Comparison of ENCODE assay signal across 9 mouse cellular contexts in genomic region chr7:58686573-58686972, GRCm38 (mm10). TPM values are rescaled to one million over a fixed set of nuclear protein-coding genes. Genes with fewer than 3 reads are reported as not detected.
DNase-seq lines count a peak whose midpoint lies in the region; TF ChIP-seq lines count a peak whose summit lies in the region.
"Had no signal": no experiment of that assay in that cellular context is flagged by ENCODE, and none has a peak within 500 bp of the region (broad histone marks: within the 10 kb centered on the region; RNA-seq: fewer than 3 reads in every experiment).

No protein-coding gene starts in this region.

- TF ChIP-seq POLR2A in thymus, adult 2 months (IDR thresholded peaks at IDR 0.05; ENCODE audit: control insufficient read depth, extremely low read depth, insufficient read depth, low read length, poor library complexity) = no peak

- H3K27ac ChIP-seq in thymus, adult 2 months (ENCODE audit: control insufficient read depth, insufficient read depth, low read length) = no peak overlapping the region

- WGBS in thymus, adult 2 months = 16% methylated on average over 5 of the region's 5 CpGs

- H3K36me3 ChIP-seq in thymus, adult 2 months (ENCODE audit: control insufficient read depth, insufficient read depth, low read length) = no peaks in the 10 kb centered on the region

- DNase-seq in thymus, postnatal 14 days = peak; percentile 50
- DNase-seq in thymus, adult 2 months = no peak
- peak; percentile 24 for DNase-seq in liver
- peak; percentile 44 to 53 for DNase-seq in lung, postnatal 4 days
- no peak for DNase-seq in urinary bladder, postnatal 36 days (ENCODE audit: low spot score in 2 of 2)
- DNase-seq in cerebellum, adult 9-11 months = no peak
- DNase-seq in adrenal gland, postnatal 25 days = no peak
- DNase-seq: right cerebral cortex, adult 18-20 months had no signal

- H3K4me1 ChIP-seq in thymus, adult 2 months (replicated peaks; ENCODE audit: control insufficient read depth, insufficient read depth, low read length) = peaks cover 20% of the 10 kb centered on the region

- TF ChIP-seq CTCF in thymus, adult 2 months (IDR thresholded peaks at IDR 0.05; ENCODE audit: borderline replicate concordance, control insufficient read depth, extremely low read depth, insufficient read depth, low read length, poor library complexity) = no peak

- no peak overlapping the region for H3K4me3 ChIP-seq in thymus, adult 2 months (ENCODE audit: control insufficient read depth, insufficient read depth, low read length)
- H3K4me3 ChIP-seq: myocyte had no signal

- H3K27me3 ChIP-seq in thymus, adult 2 months (ENCODE audit: control insufficient read depth, insufficient read depth, low read length) = no peaks in the 10 kb centered on the region

RNA-seq across cellular contexts. Expression of gene Atp10a, which starts 30.6 kb away (rescaled TPM):
- polyA plus RNA-seq in thymus, adult 2 months (2012; rRNA removed) = 54.7 and 54.8 TPM in 2 replicates
- 67.1 and 80.0 TPM in 2 replicates for total RNA-seq in adrenal gland, postnatal 25 days (2021)

Comparison
In these comparisons a context has a peak if more than half of its experiments do, and no peak if none do; other contexts are left out.
1. DNase-seq: peak in thymus, postnatal 14 days (single experiment), liver (single experiment) and lung, postnatal 4 days (2 of 2); none in thymus, adult 2 months (single experiment), urinary bladder, postnatal 36 days (0 of 2), cerebellum, adult 9-11 months (single experiment) and adrenal gland, postnatal 25 days (single experiment).